Mouse (Mus musculus) stomach, postnatal 0 days (tissue): Measurements from ENCODE around the gene Arhgap10.
A peak's percentile ranks its signal among the peaks of the same experiment; 100 is the strongest.

ENCODE experiments used
- CTCF ChIP-seq: IDR thresholded peaks from 2 replicates; pipeline ENCODE4 v1.5.1; 2016; ENCODE audit warnings: antibody characterized with exemption, low read depth, mild to moderate bottlenecking, moderate library complexity
- EP300 ChIP-seq: optimal IDR thresholded peaks from 2 replicates; pipeline ENCODE3; 2016; ENCODE audit warnings: antibody characterized with exemption

DNA sequence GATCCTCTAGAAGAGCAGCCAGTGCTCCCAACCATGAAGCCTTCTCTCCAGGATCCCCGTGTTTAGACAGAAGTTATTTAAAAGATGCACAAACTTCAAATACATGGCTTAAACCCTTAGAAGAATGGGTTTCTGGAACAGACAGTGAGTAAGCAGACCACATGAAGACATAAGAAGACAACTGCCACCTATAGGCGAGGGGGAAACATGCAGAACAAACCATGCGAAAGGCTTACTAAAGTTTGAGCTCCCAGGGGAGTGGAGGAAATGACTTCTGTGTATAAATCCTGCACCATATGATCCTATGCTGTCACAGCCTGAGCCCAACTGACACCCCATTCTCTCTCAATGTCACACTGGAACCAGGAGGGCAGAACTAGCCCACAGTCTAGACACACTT is 150.7 kb downstream of the Arhgap10 start:
- peak; percentile 71 for TF ChIP-seq CTCF
- no peak for TF ChIP-seq EP300
